Mouse (Mus musculus) E14TG2a.4 (cell line): ENCODE data around the gene Osgin1.

Experiments used
- CTCF ChIP-seq: conservative IDR thresholded peaks from 2 replicates; pipeline ENCODE4 v1.5.1; 2014; ENCODE audit warnings: low read length
- NANOG ChIP-seq: IDR thresholded peaks from 2 replicates; pipeline ENCODE4 v1.6.1; 2014; ENCODE audit warnings: borderline replicate concordance, low read length, mixed read lengths

DNA sequence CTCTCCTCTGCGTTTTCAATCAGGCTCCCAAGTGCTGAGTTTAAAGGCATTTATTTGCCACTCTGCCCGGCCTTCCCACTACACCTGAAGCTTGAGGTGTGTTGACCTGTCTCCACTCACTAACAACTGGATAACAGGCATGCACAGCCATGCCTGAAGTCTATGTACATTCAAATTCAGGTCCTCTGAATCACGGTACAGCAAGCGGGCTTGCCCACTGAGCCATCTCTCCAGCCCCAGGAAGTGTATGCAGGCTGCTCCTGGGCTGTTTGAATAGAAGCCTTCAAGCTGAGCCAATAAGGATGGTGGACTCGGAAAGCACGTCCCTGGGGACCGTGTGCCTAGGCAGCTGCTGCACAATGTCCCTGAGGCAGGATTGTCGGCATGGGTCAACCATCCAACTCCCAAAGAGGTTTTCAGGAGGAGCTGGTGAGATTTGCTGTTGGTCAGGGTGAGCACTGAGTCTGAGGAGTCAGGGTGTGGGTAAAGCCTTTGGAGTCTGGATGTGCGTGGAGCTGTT lies 12.3 kb upstream of the Osgin1 start:
- TF ChIP-seq CTCF (no peak), NANOG (no peak)
